Mouse (Mus musculus): ENCODE results near the gene M1ap.

Gene M1ap

DNA sequence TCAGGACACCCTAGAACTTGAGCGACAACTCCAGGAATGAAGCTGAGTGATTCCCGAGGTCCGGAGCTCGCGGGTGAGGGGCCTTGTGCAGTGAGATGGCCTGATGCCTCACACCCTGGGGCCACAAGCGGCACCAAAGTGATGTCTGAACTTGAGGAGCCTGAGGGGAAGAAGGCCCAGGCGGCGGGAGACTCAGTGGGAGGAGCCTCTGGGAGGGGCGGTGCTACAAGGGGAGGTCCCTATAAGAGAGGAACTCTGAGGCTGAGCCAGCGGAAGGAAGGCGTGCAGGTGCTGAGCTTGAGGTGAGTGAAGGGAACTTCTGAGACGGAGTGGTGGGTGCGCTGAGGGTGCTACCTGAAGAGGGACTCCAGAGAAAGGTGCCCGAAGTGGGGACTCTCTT, at the start of gene M1ap:
M1ap (plus strand) TSS at position 252 of the 400 bp plus-strand sequence.
- no peak for DNase-seq (ENCODE audit: low read depth)

DNA sequence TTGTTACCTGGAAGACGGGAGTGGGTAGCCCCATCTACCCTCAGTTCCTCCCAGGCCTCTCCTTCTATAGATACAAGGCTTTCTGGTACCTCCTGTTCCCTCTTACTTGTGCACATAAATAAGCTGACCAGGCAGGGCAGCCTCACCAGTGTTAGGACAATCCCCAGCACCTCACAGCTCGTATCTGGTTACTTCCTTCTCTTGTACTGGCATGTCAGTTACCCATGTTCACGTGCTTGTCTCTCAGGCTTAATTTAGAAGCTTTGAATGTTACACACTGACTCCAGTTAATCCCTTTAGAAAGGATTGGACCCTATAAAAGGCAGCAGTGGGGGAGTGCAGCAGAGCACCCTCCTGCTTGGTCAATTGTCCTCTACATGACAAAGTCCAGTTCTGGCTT, 49.4 kb upstream of the M1ap start:
- no peak for DNase-seq (ENCODE audit: low read depth)

- DNase-seq (ENCODE audit: low read depth): no peak
These were observed 48.5 kb upstream of the M1ap start for GRCm38 (mm10) chr6:82898227-82898626.

GRCm38 (mm10) chr6:82898745-82899144, 48.0 kb upstream of the M1ap start:
- DNase-seq (ENCODE audit: low read depth): no peak

DNA sequence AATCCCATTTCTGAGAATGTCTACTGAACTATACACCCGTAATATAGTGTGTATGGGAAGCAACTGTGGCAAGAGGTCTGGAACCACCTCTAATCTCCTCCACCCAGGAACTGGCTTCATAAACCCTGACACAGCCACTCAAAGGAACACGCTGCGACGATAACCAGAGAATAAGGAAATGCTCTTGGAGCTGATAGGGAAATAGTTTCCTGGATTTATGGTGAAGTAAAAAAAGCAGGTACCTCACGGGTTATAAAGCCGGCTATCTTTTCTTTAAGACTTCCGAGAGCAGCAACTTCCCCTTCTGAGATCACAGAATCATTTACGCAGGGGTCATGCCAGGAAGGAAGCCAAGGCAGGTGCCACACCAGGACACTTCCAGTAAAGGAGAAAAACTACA, 44.1 kb upstream of the M1ap start:
- no peak for DNase-seq (ENCODE audit: low read depth)

DNA sequence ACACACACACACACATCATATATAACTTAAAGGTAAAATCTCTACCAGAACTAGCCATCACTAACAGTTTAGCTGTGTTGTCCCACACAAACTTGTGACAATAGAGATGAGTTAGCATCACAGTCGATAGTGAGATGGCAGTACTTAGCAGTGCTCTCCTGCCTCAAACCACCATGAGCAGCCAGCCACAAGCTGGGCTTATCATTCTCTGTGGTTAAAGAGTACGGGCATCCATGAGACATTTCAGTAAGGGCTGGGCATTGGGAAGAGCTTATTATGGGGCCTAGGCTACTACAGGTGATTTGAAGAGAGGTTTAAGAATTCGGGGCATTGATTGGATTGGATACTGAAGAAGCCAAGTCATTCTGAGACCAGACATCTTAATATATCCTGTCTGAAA, 39.7 kb upstream of the M1ap start:
- DNase-seq (ENCODE audit: low read depth): no peak

DNA sequence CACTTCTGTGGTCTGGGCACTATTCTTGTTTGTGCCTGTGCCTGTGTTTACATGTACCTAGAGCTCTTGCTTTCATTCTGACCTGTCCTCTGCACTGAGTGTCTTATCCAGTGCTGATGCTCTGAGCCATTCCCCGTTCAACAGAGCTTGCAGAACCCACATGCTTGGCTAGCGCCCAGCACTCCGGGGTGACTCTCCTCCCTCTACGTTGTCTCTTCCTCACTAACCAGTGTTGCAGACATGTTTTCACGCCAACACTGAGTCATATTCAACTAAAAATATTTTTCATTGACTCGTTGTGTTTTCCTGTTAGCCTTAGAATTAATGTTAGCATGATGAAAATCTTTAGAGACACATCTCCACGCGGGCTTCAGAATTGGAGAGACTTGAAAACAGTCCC, 38.7 kb upstream of the M1ap start:
- DNase-seq (ENCODE audit: low read depth): peak; percentile 86

GRCm38 (mm10) chr6:82909136-82909855, 37.4 kb upstream of the M1ap start:
- peak; percentile 100 for DNase-seq (ENCODE audit: low read depth)

- DNase-seq (ENCODE audit: low read depth): no peak
These were observed 35.4 kb upstream of the M1ap start for GRCm38 (mm10) chr6:82911303-82911702.

- DNase-seq (ENCODE audit: low read depth): no peak
These were observed 33.1 kb upstream of the M1ap start for GRCm38 (mm10) chr6:82913336-82914247.

- no peak for DNase-seq (ENCODE audit: low read depth)
These were observed 30.8 kb upstream of the M1ap start for GRCm38 (mm10) chr6:82915889-82916288.

GRCm38 (mm10) chr6:82916459-82916858, 30.2 kb upstream of the M1ap start:
- no peak for DNase-seq (ENCODE audit: low read depth)

DNA sequence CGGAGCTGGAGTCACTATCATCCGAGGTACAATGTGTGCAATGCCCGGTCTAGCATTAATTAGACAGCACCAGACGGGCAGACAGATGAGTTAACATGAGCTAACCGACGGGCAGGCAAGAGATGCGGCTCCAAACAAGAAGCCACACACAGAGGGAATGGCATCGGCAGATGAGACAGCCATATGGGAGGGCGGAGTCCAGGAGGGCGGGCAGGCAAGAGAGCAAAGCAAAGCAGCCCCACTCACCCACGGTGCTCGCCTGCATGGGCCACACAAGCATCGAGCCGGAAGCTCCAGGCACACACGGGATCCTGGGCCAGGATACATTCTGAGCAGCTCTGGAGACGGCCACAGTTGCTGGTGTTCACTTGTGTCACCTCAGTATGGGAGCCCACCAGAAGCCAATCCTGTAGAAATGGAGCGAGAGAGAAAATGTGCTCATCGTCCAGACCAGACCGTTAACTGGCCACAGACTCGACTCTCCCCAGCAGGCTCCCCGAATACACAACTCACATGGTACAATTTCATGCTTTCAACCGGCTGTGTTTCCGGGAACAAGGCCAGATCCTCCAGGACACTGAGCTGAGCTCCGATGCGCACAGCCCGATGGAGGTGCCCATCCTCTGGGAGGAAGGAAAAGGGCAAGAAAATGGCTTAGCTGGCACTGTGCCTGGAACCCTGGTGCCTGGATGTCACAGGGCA, 29.5 kb upstream of the M1ap start:
- no peak for DNase-seq (ENCODE audit: low read depth)

DNA sequence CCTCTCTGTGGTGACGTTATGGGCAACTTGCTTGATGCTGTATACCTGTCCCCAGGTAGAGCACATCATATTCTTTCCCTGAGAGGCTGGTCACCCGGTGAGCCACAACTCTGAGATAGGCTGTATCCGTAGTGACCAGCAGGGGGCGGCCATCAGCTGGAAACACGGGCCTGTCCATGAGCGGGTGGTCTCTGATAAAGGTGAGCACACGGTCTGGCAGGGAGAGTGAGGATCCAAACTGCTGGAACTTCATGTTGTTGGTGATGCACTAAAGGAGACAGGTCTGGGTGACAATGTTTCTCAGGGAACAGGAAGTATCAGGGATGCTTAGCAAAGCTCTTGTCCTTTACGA, 28.9 kb upstream of the M1ap start:
- DNase-seq (ENCODE audit: low read depth): no peak

- no peak for DNase-seq (ENCODE audit: low read depth)
These were observed 28.3 kb upstream of the M1ap start for GRCm38 (mm10) chr6:82918371-82918770.

DNA sequence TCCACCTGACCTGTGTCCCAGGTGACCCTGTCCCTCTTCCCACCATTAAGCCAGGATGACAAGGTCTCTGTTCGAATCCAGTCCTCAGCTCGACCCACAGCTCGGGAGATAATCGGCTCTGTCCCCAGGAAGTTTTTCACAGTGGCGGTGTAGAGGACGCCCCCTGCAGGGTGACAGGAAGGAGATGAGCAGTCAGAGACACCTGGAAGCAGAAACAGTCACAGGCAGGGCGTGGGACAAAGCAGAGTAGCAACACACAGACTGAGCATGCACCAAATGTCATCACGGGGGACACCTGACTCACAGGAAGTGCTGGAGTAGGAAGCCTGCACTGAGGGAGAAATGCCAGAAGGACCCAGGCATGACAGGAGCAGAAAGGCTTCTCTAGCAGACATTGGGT, 27.2 kb upstream of the M1ap start:
- DNase-seq (ENCODE audit: low read depth): no peak

GRCm38 (mm10) chr6:82921426-82922224, 25.1 kb upstream of the M1ap start:
- DNase-seq (ENCODE audit: low read depth): no peak

DNA sequence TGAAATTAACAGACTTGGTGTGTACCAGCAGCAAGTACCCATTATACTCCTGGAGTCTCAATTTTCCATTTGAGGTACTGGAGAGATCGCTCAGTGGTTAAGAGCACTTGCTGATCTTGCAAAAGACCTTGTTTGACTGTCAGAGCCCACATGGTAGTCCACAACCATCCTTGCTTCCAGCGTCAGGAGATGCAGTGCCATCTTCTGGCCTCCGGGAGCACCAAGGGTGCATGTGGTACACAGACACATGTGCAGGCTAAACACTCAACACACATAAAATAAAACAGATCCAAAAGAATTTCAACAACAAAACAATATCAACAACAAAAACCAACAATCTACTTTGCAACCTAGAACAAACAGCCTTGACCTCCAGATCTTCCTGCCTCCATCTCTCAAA, 21.7 kb upstream of the M1ap start:
- DNase-seq (ENCODE audit: low read depth): no peak

DNA sequence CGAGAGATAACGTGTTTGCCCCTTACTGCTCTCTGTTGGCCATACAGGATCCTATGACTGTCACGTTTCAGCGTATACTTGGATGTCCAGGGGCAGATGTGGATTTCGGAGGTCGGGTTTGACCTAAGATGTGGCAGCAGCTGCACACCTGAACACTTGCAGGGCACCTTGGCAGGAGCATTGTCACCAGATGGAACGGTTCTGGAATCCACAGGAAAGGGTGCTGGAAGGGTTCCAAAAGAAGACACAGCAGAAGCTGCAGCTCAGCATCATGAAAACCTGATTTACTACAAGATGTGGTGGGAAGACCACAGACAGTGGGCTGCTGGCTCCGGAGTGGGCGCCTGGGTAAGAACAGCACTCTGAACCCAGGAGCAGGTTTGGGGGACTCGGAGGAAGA, 20.6 kb upstream of the M1ap start:
- no peak for DNase-seq (ENCODE audit: low read depth)

- no peak for DNase-seq (ENCODE audit: low read depth)
These were observed 20.2 kb upstream of the M1ap start for GRCm38 (mm10) chr6:82926528-82926927.

DNA sequence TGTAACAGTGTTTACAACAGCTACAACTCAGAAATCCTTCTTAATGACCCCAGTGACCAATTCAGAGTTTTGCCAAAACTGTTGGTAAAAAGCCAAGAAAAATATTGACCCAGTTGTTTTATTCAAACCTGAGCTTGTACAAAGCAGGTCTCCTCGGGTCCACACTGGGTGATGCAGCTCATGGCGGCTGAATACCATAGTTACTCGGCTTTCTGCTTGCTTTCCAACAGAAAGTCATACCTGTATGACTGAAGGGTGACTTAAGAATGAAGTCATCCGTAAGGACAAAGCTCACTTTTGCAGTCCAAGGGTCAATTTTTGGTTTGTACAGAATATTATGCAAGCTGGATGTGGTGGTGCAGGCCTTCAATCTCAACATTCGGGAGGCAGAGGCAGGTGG, 19.1 kb upstream of the M1ap start:
- DNase-seq (ENCODE audit: low read depth): no peak

DNA sequence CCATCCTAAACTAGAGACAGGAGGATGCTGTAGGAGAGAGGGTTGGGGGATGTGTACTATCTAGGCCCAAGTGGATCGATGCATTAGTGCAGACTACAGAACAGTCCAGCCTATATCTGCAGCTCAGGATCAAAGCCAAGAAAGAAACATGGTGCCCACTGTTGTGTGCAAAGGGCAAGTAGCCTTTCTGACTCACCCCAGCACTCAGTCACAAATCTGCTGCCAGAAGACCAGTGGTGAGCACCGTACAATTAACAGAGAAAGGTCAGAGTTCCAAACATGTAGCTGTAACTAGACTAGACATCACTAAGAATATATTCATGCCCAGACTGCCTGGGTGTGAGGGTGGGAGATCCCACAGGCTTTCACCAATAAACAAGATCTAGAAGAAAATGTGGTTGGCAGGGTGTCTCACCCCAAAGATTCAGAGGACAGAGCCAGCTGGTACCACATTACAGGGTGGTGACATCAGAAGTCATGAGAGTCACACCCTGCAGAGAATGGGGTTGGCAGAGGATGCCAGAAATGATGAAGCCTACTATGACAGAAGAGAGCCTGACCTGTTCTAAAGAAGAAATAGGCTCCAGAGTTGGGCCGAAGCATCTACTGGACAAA, 12.0 kb upstream of the M1ap start:
- DNase-seq (ENCODE audit: low read depth): peak; percentile 42
